Mouse (Mus musculus) liver, adult 2 months (tissue): ENCODE data around the gene Rab22a. TPM values are rescaled to one million over a fixed set of nuclear protein-coding genes. Genes with fewer than 3 reads are reported as not detected.
"Not testable (repeated sequence)": the region's sequence is repeated elsewhere in the genome, so short reads cannot be mapped to it uniquely, and the experiment has no call there.

Source experiments
- DNase-seq: peaks from one replicate; pipeline ENCODE4 v3.0.0-alpha.2; 2011; ENCODE audit warnings: low read depth, low spot score; ENCODE audit errors: extremely low read depth
- H3K27ac ChIP-seq: fragments of 200-500 bp; replicated peaks from 2 replicates; pipeline ENCODE4 v1.5.1; 2012; ENCODE audit warnings: low read depth, mild to moderate bottlenecking, control low read depth, inconsistent platforms, low read length; ENCODE audit not compliant: insufficient read depth
- H3K27me3 ChIP-seq: fragments of 200-500 bp; 2 replicates; pipeline ENCODE4 v1.6.1; 2012; ENCODE audit warnings: mild to moderate bottlenecking, moderate library complexity, low read length, inconsistent platforms; ENCODE audit not compliant: control insufficient read depth, insufficient read depth
- H3K36me3 ChIP-seq: fragments of 200-500 bp; 2 replicates; pipeline ENCODE4 v1.6.1; 2012; ENCODE audit warnings: low read length, inconsistent platforms; ENCODE audit not compliant: control insufficient read depth, insufficient read depth
- H3K4me1 ChIP-seq: fragments of 200-500 bp; 2 replicates; pipeline ENCODE4 v1.6.1; 2011; ENCODE audit warnings: low read length; ENCODE audit not compliant: control insufficient read depth, insufficient read depth
- H3K4me3 ChIP-seq: fragments of 200-500 bp; 2 replicates; pipeline ENCODE4 v1.5.1; 2011; ENCODE audit warnings: low read depth, mild to moderate bottlenecking, control low read depth, low read length, moderate library complexity; ENCODE audit not compliant: insufficient read depth
- H3K79me2 ChIP-seq: fragments of 200-500 bp; 2 replicates; pipeline ENCODE4 v1.6.1; 2012; ENCODE audit warnings: inconsistent platforms, mild to moderate bottlenecking, low read length, moderate library complexity; ENCODE audit not compliant: control insufficient read depth, insufficient read depth
- H3K9ac ChIP-seq: fragments of 200-500 bp; 2 replicates; pipeline ENCODE4 v1.6.1; 2012; ENCODE audit warnings: low read depth, mild to moderate bottlenecking, control low read depth, inconsistent platforms, low read length
- CTCF ChIP-seq: fragments of 200-500 bp; IDR thresholded peaks from 2 replicates; pipeline ENCODE4 v1.5.1; 2011; ENCODE audit warnings: low read depth, low read length, control low read depth
- POLR2A ChIP-seq: fragments of 200-500 bp; IDR thresholded peaks from 2 replicates; pipeline ENCODE4 v1.6.1; 2011; ENCODE audit warnings: low read length, control low read depth; ENCODE audit not compliant: insufficient read depth; ENCODE audit errors: extremely low read depth
- WGBS: fragments of 180-500 bp; shearing (Covaris S2); methylation state at CpG from one replicate; pipeline ENCODE4 v1.1.7; 2018; 5-methylcytosine and 5-hydroxymethylcytosine counted together
- polyA plus RNA-seq: library from polyadenylated mRNA; depleted of rRNA; stranded (reverse); fragments of >200 nt; gene quantifications from 2 replicates; pipeline ENCODE4 v1.2.3, GENCODE M21; 2012
- total RNA-seq: library from RNA; depleted of rRNA; stranded (reverse); fragments of >200 nt; gene quantifications from 2 replicates; pipeline ENCODE4 v1.2.3, GENCODE M21; 2014

Rab22a gene
- total and polyA plus RNA-seq, 2 experiments: 8.6 to 20.2 TPM

DNA sequence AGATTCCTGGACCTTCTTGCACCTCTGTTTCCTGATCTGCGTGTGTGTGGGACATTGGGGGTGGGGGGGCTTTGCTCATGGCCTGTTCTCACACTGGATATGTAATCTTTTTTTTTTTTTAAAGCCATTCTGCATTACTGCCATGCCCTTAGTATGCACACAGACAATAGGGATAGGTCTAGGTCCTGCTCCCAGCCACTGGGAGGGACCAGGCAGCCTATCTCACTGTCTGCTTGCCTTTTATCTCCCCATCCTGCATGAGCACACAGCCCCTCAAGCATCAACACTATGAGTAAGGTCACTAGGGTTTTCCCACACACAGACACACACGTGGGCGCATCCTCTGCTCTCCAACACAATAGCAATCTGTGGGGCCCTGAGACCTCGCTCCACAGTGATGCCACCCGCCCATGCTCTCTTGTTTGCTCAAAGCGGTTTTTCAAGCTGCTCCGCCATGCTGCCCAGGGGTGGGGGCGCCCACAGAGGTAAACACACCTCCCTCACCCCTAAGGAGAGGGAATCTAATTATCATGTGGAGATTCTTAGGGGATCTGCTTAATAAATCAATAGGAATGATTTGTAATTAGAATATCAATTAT lies 55.2 kb downstream of the Rab22a start:
- no peaks in the 10 kb centered on the region for H3K27me3 ChIP-seq
- H3K27ac ChIP-seq: no peak overlapping the region
- no peaks in the 10 kb centered on the region for H3K79me2 ChIP-seq
- no peak overlapping the region for H3K9ac ChIP-seq
- TF ChIP-seq POLR2A: no peak
- TF ChIP-seq CTCF: no peak
- 86% methylated on average over 8 of the region's 8 CpGs for WGBS
- DNase-seq: no peak
- H3K4me1 ChIP-seq: no peaks in the 10 kb centered on the region
- no peak overlapping the region for H3K4me3 ChIP-seq
- H3K36me3 ChIP-seq: no peaks in the 10 kb centered on the region

DNA sequence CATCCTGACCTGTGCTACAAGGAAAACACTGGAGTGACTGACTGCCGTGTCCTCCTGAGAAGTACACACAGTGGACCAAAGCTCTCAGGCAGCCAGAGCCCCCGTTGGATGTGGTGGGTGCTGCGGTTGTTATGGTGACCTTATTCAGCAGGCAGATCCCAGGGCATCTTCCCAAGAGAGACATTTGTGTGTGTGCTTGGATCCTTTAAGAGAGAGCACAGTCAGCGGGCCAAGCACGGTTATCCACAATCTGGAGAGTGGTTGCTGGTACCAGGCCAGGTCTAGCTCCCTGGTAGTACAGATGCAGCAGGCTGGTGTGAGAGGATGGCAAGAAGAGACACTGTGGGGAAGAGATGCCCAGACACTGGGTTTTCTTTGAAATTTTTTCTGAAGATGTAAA lies 57.4 kb downstream of the Rab22a start:
- TF ChIP-seq POLR2A (no peak), CTCF (no peak)
- no peak for DNase-seq
- H3K36me3 ChIP-seq: no peaks in the 10 kb centered on the region
- H3K4me1 ChIP-seq: no peaks in the 10 kb centered on the region
- 91% methylated on average over 5 of the region's 5 CpGs for WGBS
- no peak overlapping the region for H3K27ac ChIP-seq
- H3K4me3 ChIP-seq: no peak overlapping the region
- no peak overlapping the region for H3K9ac ChIP-seq
- H3K27me3 ChIP-seq: no peaks in the 10 kb centered on the region
- H3K79me2 ChIP-seq: no peaks in the 10 kb centered on the region

DNA sequence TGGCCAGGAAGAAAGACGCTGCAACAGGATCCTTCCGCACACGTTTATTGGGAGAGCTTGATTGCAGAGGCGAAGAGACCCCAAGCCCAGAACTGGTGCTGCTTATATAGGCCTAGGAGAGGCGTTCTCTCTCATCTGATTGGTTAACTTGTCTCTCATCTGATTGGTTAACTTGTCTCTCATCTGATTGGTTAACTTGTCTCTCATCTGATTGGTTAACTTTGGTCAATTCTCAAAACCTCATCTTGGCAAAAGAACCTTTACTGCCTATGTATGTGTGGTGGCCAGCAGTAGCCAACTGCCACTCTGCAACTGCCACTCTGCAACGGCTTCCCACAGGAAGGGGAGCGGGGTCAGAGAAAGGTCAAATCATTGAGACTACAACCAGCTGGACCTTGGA lies 59.6 kb downstream of the Rab22a start, which contains the start of gene 1700010B08Rik:
TSS of gene 1700010B08Rik (plus strand) at position 301 of the 400 bp plus-strand sequence.
- H3K9ac ChIP-seq, H3K36me3 ChIP-seq, DNase-seq, H3K4me3 ChIP-seq, H3K27me3 ChIP-seq, H3K4me1 ChIP-seq, H3K79me2 ChIP-seq, H3K27ac ChIP-seq: not testable (repeated sequence)
- 87% methylated on average over 6 of the region's 7 CpGs for WGBS

DNA sequence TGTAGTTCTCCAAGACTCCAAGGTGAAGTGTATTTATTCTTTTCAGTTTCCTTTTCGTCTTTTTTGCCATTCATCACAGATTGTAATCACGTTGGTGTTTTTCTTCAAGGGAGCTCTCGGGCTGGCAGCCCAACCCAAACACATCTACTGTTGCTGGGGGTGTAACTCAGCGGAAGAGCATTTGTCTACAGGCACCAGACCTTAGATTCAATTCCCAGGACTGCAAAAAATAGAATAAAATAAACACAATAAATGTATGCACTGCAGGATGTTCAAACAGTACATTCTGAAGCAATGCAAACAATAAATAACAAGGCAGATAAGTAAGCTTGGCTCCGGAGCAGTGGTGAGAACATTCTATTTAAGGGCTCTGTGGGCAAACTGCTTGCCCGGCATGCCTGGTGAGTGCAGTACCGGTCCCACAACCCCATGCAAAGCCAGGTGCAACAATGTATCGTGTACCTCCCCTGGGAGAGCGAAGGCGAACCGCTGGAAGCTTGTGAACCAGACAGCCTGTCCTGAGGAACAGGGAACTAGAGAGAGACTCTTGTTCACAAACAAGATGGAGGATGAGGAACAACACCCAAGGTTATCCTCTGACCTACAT lies 62.8 kb downstream of the Rab22a start:
- Histone ChIP-seq H3K4me1 (no peaks in the 10 kb centered on the region), H3K4me3 (no peak overlapping the region), H3K27ac (no peak overlapping the region), H3K27me3 (no peaks in the 10 kb centered on the region), H3K36me3 (no peaks in the 10 kb centered on the region), H3K79me2 (no peaks in the 10 kb centered on the region), H3K9ac (no peak overlapping the region)
- TF ChIP-seq CTCF: no peak
- no peak for TF ChIP-seq POLR2A
- no peak for DNase-seq
- 56% methylated on average over 11 of the region's 11 CpGs for WGBS

DNA sequence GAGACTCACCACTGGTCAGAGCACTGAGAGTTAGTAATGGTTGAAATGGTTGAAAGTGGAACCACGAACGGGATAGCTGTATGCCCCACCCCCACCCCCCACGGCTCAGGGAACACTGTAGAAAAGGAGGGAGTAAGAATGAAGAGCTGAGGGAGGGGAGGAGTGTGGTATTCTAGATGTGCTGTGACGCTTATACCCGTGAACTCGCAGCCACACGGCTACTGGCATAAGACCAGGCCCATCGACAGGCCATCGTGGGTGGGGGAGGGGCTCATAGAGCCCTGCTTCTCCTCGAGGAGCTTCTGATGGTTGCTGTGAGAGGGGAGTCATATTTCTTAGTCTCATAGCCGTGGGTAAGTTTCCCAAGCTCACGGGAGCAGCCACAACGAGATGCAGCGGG lies 64.8 kb downstream of the Rab22a start:
- H3K79me2 ChIP-seq: no peaks in the 10 kb centered on the region
- no peaks in the 10 kb centered on the region for H3K27me3 ChIP-seq
- DNase-seq: no peak
- no peaks in the 10 kb centered on the region for H3K36me3 ChIP-seq
- 73% methylated on average over 14 of the region's 14 CpGs for WGBS
- no peaks in the 10 kb centered on the region for H3K4me1 ChIP-seq
- H3K9ac ChIP-seq: no peak overlapping the region
- no peak overlapping the region for H3K27ac ChIP-seq
- TF ChIP-seq CTCF (no peak), POLR2A (no peak)
- H3K4me3 ChIP-seq: no peak overlapping the region

DNA sequence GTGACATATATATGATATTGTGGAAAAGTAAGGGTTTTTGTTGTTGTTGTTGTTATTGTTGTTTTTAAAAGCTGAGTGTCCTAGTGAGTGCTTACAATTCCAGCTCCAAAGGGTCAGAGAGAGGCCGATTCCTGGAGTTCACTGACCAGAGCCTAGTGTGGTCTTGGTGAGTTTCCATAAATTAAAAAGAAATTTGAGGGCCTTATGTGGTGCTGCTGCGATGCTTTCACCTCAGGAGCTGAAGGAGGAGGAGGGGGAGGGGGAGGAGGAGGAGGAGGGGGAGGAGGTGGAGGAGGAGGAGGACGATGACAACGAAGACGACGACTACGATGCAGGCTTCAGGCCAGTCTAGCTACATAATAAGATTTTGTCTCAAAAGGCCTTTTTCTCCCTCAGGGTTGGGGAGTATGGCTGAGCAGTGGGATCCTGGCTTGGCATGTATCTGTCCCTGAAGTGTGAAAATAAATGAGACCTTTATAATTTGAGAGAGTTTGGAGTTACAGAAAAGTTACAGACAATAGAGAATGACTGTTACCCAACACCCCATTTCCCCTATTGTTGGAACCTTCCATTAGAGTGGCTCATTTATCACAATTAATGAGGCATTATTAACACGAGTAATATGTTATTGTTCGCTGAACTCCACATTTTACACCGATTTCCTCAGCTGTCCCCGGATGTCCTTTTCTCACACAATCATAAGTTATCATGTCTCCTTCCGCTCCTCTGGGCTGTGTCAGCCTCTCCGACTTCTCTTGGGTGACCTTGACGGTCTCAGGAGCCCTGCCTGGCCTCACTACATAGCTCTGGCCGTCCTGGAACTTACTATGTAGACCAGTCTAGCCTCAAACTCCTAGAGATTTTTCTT lies 65.6 kb downstream of the Rab22a start:
- no peak for DNase-seq
- no peaks in the 10 kb centered on the region for H3K36me3 ChIP-seq
- no peak overlapping the region for H3K27ac ChIP-seq
- no peak overlapping the region for H3K9ac ChIP-seq
- H3K79me2 ChIP-seq: no peaks in the 10 kb centered on the region
- H3K27me3 ChIP-seq: no peaks in the 10 kb centered on the region
- no peaks in the 10 kb centered on the region for H3K4me1 ChIP-seq
- H3K4me3 ChIP-seq: no peak overlapping the region
- 76% methylated on average over 15 of the region's 15 CpGs for WGBS
- TF ChIP-seq CTCF (no peak), POLR2A (no peak)
